Mouse (Mus musculus) ES-E14 (cell line): ENCODE measurements at regions not wholly inside any gene's neighbourhood (a gene's known extent, or its start where the extent isn't known, plus 50 kb on each side); places are given as distances from the start of the nearest gene placed in this dataset.

Experiments
- DNase-seq: peaks from one replicate; pipeline ENCODE4 v3.0.0-alpha.2; 2013; ENCODE audit warnings: low read depth, low spot score
- H3K27ac ChIP-seq: 2 replicates; pipeline ENCODE4 v1.5.1; 2012; ENCODE audit warnings: low read depth, mild to moderate bottlenecking, low read length, moderate library complexity, mixed read lengths; ENCODE audit not compliant: poor library complexity, insufficient read depth, severe bottlenecking
- H3K36me3 ChIP-seq: 2 replicates; pipeline ENCODE4 v1.6.1; 2012; ENCODE audit warnings: mild to moderate bottlenecking, low read length, moderate library complexity, mixed read lengths; ENCODE audit not compliant: control insufficient read depth, poor library complexity, insufficient read depth, severe bottlenecking
- H3K4me1 ChIP-seq, 2 experiments: fragments of 150-350 bp in 1 of 2; sonication (generic) in 1 of 2; 2 replicates each; pipeline ENCODE4 v1.6.1; 2012; ENCODE audit warnings: low read length in 2 of 2, mild to moderate bottlenecking in 1 of 2, mixed read lengths in 1 of 2; ENCODE audit not compliant: control insufficient read depth in 2 of 2, insufficient read depth in 2 of 2, poor library complexity in 1 of 2
- H3K4me3 ChIP-seq, 2 experiments: fragments of 150-350 bp in 1 of 2; sonication (generic) in 1 of 2; 2 replicates each; pipeline ENCODE4 v1.5.1; 2012; ENCODE audit warnings: low read length in 2 of 2, low read depth in 1 of 2, mild to moderate bottlenecking in 1 of 2, mixed read lengths in 1 of 2; ENCODE audit not compliant: insufficient read depth in 1 of 2, poor library complexity in 1 of 2, severe bottlenecking in 1 of 2
- H3K9ac ChIP-seq: 2 replicates; pipeline ENCODE4 v1.6.1; 2012; ENCODE audit warnings: low read depth, mild to moderate bottlenecking, low read length, mixed read lengths; ENCODE audit not compliant: poor library complexity, insufficient read depth, severe bottlenecking
- H3K9me3 ChIP-seq: fragments of 150-350 bp; sonication (generic); 2 replicates; pipeline ENCODE4 v1.6.1; 2012; ENCODE audit warnings: low read depth, mild to moderate bottlenecking, low read length; ENCODE audit not compliant: control insufficient read depth, insufficient read depth
- CHD2 ChIP-seq: IDR thresholded peaks from 2 replicates; pipeline ENCODE4 v1.6.1; 2014; ENCODE audit warnings: mild to moderate bottlenecking, low read depth, low read length, inconsistent platforms
- HCFC1 ChIP-seq: IDR thresholded peaks from 2 replicates; pipeline ENCODE4 v1.6.1; 2012; ENCODE audit warnings: low read length, inconsistent platforms, borderline replicate concordance; ENCODE audit not compliant: insufficient read depth
- MAFK ChIP-seq: IDR thresholded peaks from 2 replicates; pipeline ENCODE4 v1.6.1; 2014; ENCODE audit warnings: mild to moderate bottlenecking, low read depth, low read length, inconsistent platforms; ENCODE audit not compliant: insufficient read depth
- ZC3H11A ChIP-seq: IDR thresholded peaks from 2 replicates; pipeline ENCODE4 v1.6.1; 2012; ENCODE audit warnings: low read depth, mild to moderate bottlenecking, inconsistent platforms, low read length, borderline replicate concordance
- ZNF384 ChIP-seq: IDR thresholded peaks from 2 replicates; pipeline ENCODE4 v1.6.1; 2012; ENCODE audit warnings: low read depth, low read length, inconsistent platforms
- in situ Hi-C, 2 experiments: fragments of 600-800 bp; cut with MboI; formaldehyde crosslinking; loops; one replicate each; pipeline ENCODE4 v1.15.1; 2025; ENCODE audit warnings: low sequenced_read_pairs in 2 of 2, inconsistent platforms in 1 of 2; ENCODE audit not compliant: unreplicated experiment in 2 of 2

- no peak for DNase-seq
- H3K4me3 ChIP-seq = no peak overlapping the region
- no peaks in the 10 kb centered on the region for H3K9me3 ChIP-seq
- no peaks in the 10 kb centered on the region for H3K36me3 ChIP-seq
- in situ Hi-C loops = no loop called here
- no peak for TF ChIP-seq HCFC1
- TF ChIP-seq ZC3H11A = no peak
- TF ChIP-seq CHD2 = no peak
- TF ChIP-seq ZNF384 = no peak
- TF ChIP-seq MAFK = no peak
- no peak overlapping the region for H3K27ac ChIP-seq
- no peak overlapping the region for H3K9ac ChIP-seq
- no peaks in the 10 kb centered on the region for H3K4me1 ChIP-seq
These were observed 148.5 kb upstream of the Mef2c start for GRCm38 (mm10) chr13:83355341-83355740.

GRCm38 (mm10) chr13:83360529-83360928, 143.3 kb upstream of the Mef2c start:
- no peak for TF ChIP-seq CHD2
- TF ChIP-seq ZC3H11A = no peak
- no peak for TF ChIP-seq ZNF384
- no peak for TF ChIP-seq HCFC1
- no peak for TF ChIP-seq MAFK
- no peak overlapping the region for H3K27ac ChIP-seq
- no peaks in the 10 kb centered on the region for H3K36me3 ChIP-seq
- DNase-seq = no peak
- no peaks in the 10 kb centered on the region for H3K9me3 ChIP-seq
- no peak overlapping the region for H3K9ac ChIP-seq
- H3K4me1 ChIP-seq = no peaks in the 10 kb centered on the region
- in situ Hi-C loops = no loop called here
- no peak overlapping the region for H3K4me3 ChIP-seq

- in situ Hi-C loops = no loop called here
- Histone ChIP-seq H3K9ac (no peak overlapping the region), H3K36me3 (no peaks in the 10 kb centered on the region), H3K9me3 (no peaks in the 10 kb centered on the region), H3K27ac (no peak overlapping the region), H3K4me3 (no peak overlapping the region), H3K4me1 (no peaks in the 10 kb centered on the region)
- TF ChIP-seq ZC3H11A = no peak
- no peak for TF ChIP-seq HCFC1
- TF ChIP-seq MAFK = no peak
- TF ChIP-seq ZNF384 = no peak
- no peak for TF ChIP-seq CHD2
- no peak for DNase-seq
These were observed 127.6 kb upstream of the Mef2c start for GRCm38 (mm10) chr13:83376097-83376797.

GRCm38 (mm10) chr13:83378644-83379043, 125.2 kb upstream of the Mef2c start:
- H3K36me3 ChIP-seq = no peaks in the 10 kb centered on the region
- H3K9me3 ChIP-seq = no peaks in the 10 kb centered on the region
- DNase-seq = no peak
- TF ChIP-seq ZNF384 (no peak), ZC3H11A (no peak), MAFK (no peak), HCFC1 (no peak), CHD2 (no peak)
- H3K9ac ChIP-seq = no peak overlapping the region
- in situ Hi-C loops = no loop called here
- H3K4me3 ChIP-seq = no peak overlapping the region
- H3K27ac ChIP-seq = no peak overlapping the region
- H3K4me1 ChIP-seq = no peaks in the 10 kb centered on the region

GRCm38 (mm10) chr13:83382609-83383008, 121.2 kb upstream of the Mef2c start:
- Histone ChIP-seq H3K9ac (no peak overlapping the region), H3K36me3 (no peaks in the 10 kb centered on the region), H3K9me3 (no peaks in the 10 kb centered on the region), H3K4me3 (no peak overlapping the region), H3K4me1 (no peaks in the 10 kb centered on the region), H3K27ac (no peak overlapping the region)
- in situ Hi-C loops = no loop called here
- no peak for DNase-seq
- TF ChIP-seq ZC3H11A (no peak), CHD2 (no peak), HCFC1 (no peak), MAFK (no peak), ZNF384 (no peak)
